Mouse (Mus musculus): ENCODE measurements around the gene Hus1.
A peak's percentile ranks its signal among the peaks of the same experiment; 100 is the strongest.

Hus1 gene

DNA sequence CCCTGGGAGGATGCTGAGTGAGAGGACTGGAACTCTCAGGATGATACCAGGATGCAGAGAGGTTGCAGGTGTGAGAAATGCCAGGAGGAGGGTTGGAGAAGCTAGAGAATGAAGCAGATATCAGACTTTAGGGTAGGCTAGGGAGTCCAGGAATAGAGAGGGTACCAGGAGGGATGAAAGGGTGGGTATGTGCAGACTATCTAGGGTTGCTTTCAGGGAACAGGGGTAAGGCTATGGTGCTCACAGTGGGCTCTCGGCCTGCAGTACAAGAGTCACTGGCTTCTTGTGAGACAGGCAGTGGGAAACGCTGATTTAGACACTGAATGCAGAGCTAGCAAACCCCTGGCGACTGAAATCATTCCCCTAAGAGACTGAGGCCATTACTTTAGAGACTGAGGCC lies 37.8 kb downstream of the Hus1 start, which contains the start of gene Pkd1l1:
Pkd1l1 (minus strand) TSS at position 101 of the 400 bp plus-strand sequence.
- DNase-seq, result no peak

DNA sequence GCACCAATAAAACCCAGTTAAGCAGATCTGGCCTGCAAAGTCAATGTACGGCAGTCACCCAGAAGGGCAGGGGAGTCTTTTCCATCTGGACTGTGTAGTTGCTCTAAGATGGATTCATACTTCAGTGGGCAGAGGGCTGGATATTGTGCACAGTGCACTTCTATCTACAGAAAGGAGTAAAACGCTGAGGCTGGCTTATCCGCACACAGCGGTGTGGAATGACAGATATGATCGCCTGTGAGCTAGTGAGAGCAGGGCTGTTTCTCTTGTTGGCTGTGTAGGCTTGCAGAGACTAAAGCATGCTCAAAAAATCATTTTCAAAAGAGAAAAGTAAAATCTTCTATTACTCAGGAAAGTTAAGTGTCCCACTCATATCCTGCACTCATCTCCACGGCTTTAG lies 38.9 kb downstream of the Hus1 start:
- DNase-seq, result no peak

DNA sequence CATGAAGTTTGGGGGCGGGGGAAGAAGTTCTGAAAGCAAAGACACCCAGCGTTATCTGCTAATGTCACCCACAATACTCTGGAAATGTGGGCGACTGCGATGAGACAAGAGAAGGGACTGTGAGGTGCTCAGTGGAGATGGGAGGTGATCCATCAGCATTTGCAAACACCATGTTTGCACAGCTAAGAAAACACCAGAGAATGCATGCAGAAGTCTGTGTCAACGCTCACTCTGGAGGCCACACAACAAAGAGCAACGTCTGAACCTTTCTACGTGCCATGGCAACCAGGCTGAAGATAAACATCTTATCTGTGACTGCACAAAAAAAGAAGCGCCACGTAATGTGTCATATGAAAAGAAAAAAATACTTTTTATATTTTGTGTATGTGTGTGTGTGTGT lies 40.5 kb downstream of the Hus1 start:
- no peak for DNase-seq

DNA sequence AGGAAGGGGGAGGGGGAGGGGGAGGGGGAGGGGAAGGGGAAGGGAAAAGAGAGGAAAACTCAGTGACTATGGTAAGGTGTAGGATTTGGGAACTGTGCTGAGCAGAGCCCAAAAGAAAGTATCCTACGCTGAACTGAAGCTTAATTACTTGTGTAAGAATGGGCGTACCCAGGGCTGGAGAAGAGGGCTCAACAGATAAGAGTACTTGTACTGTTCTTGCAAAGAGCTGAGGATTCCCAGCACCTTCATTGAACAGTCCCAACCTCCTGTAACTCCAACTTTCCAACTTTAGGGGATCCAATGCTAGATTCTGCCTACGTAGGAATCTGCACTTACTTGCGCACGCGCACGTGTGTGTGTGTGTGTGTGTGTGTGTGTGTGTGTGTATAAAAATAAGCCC lies 42.9 kb downstream of the Hus1 start:
- DNase-seq, result no peak

DNA sequence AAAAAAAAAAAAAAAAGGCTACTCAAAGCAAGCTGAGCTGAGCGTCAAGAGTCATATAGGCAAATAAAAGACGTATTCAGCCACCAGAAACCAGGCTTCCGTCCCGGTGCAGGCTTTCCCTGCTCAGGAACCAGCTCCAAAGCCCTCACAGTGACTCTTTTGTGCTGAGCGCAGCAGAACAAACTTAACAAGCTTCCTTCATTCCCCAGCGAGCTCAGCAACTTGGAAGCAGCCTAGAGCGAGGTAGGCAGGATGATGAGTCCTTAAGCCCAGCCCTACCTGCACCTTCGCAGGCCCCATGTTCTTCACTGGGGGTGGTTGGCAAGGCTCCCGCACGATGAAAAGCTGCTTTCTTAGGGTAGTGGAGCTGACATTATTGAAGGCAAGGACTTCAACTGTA lies 52.4 kb downstream of the Hus1 start:
- peak; percentile 8 for DNase-seq

DNA sequence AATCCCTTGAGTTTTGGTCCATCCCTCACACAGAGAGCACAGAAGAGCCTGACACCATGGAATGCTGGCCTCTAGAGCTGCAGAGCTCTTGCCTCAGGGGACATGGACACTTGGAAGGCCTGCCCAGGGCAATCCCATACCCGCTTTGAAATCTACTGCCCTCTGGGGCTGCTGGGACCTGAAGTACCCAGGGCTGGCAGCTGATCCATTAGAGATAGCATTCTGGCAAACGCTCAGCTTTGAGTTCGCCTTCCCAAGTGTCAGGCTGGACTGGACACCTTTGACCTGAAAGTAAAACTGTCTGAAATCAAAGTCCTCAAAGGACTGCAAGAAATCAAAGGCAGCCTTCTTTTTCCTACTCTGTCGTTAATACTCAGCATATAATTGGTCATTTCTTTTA lies 52.9 kb downstream of the Hus1 start:
- DNase-seq, result no peak

DNA sequence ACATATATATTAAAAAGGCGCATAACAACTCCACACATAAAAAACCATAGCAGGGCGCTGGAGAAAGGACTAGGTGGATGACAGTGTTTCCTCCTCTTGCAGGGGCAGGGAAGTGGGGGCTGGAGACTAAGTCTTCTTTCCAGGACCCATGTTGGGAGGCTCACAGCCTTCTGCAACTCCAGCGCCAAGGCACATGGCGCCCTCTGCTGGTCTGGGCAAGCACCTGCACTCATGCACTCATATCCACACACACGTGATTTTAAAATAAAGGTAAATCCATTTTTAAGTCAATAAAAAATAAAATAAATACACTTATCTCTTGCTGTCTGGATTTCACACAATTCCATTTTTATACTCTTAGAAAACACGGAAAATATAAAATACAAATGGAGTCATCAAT lies 54.0 kb downstream of the Hus1 start:
- no peak for DNase-seq

DNA sequence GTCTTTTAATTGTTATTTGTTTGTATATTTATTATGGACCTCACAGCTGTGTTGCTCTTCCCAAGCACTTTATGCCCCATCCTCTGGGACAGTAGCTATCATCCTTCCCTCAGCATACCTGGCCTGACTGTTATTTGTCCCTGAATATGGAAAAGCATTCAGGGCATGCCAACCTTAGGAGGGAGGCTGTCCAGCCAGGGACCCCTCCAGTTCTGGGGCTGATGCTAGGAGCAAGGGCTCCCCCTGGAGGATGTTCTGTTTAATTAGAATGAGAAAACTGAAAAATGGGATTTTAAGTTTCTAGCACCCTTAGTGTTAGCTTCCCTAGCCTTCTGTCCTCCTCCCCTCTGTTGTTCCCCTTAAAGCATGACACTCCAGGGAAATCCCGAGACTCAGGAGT lies 55.3 kb downstream of the Hus1 start:
- no peak for DNase-seq

DNA sequence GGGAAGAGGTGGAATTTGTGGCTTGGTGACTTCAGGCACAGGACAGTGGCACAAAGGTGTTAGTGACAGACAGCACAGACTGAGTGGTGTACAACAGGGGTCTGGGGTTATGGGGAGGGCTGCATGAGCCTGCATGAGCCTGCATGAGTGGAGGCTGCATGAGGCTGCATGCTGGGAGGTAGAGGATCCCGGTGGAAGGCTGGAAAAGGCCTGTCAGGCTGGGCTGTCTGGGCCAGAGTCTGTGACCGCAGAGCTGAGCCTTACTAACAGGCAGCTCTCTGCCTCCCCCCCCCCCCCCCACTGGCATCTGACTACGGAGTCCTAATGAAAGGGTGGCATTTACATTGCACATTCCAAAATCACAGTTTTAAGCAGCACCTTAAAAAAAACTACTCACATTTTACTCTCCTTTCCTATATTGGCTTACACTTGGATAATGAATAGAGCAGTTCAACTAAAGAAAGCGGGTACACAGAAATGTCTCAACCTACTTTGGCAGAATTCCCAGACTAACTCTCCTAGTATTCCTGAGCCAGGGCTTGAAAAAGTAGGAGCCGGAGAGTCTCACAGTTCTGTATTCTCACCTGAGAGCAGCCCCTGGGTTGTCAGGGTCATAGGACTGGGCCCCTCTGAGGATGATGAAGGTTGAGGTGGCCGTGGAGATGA lies 61.1 kb downstream of the Hus1 start:
- DNase-seq, result no peak

DNA sequence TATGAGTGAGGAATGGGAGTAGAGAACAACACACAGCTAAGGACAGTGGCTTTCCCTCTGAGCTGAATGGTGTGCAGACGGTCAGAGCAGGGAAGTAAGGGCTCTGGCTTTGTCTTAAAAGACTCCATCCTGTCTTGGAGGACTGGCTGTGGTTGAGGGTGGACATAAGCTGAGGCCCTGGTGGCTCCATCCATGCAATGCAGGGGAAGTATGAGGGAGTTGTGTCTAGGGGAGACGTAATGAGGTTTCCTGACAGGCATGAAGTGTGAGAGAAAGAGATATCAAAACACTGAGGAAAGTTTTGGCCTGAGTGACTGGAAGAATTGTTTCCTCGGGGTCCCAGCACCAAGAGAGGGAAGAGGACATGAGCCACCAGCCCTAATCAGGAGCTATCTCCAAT lies 62.1 kb downstream of the Hus1 start:
- no peak for DNase-seq

DNA sequence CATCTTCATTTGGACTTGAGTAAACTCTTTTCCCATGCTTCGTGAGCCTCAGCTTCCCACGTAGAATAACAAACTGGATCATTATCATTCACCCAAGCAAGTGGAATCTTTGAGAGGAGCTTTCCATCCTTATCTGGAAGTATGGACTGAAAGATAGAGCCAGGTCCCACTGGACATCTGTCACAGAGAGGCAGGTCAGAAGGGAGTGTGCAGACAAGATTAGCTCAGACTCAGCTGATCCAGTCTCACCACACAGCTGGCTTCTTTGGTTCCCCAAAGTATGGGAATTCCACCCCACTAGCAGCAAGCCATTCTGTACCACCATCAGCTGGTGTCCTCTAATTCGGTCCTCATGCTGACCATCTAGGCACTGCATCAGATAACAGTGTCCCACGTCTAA lies 66.9 kb downstream of the Hus1 start:
- DNase-seq, result no peak
